Mouse (Mus musculus): ENCODE measurements around the gene Zbtb49.

The Zbtb49 gene

DNA sequence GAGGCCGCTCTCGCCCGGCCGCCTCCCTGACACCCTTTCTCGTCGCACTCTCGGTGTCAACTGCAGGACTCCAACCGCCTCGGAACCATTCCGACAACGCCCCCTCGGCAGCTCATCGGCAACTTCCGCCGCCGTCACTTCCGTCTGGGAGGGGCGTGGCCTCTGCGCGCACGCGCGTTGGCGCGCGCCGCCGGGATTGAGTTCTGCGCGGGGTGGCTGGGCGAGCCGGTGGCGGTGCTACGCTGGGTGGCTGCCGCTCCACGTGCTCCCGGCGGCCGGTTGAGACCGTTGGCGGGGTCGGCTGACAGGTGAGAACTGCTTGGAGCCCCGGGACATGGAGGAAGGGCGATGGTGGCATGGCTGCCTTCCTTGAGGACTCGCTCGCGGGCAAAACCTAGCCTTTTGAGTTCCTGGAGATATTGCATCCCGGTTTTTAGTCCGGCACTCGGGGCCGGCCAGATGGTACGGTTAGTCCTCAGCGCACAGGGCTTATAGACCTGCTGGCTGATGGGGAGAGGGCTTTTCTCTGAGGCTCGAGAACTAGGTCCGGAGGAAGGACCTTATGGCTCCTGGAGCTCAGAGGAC lies at the start of gene Zbtb49, which contains the start of gene Lyar:
Gene Zbtb49, minus strand, starts transcription at position 130 of the 585 bp plus-strand sequence.
Gene Lyar, plus strand, starts transcription at position 143 of the 585 bp plus-strand sequence.
- peak; percentile 95 for DNase-seq

DNA sequence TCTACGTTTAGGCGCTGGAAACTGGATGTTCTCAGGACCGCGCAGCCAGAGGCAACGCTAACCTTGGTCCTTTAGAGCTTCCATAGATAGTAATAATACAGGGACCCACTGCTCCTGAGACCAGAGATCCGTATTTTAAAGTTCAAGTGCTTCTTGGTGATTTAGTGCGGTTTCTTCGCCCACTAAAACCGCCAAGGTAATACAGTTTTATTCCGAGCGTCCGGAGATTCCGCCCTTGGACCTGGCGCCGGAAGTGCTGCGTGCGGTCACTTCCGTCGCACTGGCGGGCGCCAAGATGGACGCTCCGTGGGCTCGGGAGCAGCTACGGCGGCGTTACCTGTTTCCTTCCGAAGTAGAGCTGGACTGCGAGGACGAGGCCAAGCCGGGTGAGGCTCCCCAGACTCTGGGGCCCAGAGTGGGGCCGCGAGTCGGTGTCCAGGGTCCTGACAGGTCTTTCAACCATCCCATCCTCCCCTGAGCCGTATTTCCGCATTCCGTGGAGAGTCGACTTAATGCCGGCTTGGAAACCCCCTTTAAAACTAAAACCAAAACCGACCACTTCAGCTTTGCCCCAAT lies 39.9 kb upstream of the Zbtb49 start, which contains the start of gene Tmem128:
Gene Tmem128, plus strand, starts transcription at position 79 of the 576 bp plus-strand sequence.
- peak; percentile 80 for DNase-seq

DNA sequence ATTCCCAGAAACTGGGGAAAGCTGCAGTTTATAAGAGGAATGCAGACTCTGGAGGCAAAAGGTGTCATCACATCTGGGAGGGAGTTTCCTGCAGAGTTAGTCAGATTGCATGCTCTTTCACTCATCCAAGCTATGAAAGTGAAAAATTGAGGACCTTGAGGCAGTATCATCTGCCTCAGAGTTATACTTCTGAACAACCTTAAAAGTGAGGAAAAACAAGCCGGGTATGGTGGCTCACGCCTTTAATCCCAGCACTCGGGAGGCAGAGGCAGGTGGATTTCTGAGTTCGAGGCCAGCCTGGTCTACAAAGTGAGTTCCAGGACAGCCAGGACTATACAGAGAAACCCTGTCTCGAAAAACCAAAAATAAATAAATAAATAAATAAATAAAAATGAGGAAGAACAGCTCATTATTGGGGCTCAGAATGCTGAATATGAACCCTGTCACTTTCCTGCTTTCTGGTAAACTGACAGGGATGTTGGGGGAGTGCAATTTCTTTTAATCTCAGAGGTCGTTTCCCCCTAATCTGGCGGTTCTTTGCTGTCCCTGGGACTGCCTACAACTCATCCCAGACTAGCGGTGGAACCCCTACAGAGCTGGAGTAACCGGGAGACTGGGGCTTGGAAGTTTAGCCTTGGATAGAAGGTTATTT lies 39.3 kb upstream of the Zbtb49 start:
- DNase-seq: no peak

DNA sequence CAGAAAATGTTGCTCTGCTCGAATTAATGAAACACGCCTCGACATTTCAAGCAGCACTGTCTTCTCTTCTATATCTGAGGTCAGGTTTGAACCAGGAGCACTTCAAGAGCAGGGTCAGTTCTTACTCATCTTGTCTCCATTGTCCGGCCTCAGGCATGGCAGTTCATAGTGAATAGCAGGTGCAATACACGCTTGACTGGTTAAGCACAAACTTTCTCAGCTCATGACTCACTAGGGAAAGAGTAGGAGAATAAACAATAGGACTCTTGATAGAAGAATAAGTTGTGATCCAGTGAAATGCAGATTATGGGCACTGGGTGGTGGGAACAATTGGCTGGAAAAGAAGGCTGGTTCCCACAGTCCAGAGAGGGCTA lies 38.5 kb upstream of the Zbtb49 start:
- peak; percentile 44 for DNase-seq

DNA sequence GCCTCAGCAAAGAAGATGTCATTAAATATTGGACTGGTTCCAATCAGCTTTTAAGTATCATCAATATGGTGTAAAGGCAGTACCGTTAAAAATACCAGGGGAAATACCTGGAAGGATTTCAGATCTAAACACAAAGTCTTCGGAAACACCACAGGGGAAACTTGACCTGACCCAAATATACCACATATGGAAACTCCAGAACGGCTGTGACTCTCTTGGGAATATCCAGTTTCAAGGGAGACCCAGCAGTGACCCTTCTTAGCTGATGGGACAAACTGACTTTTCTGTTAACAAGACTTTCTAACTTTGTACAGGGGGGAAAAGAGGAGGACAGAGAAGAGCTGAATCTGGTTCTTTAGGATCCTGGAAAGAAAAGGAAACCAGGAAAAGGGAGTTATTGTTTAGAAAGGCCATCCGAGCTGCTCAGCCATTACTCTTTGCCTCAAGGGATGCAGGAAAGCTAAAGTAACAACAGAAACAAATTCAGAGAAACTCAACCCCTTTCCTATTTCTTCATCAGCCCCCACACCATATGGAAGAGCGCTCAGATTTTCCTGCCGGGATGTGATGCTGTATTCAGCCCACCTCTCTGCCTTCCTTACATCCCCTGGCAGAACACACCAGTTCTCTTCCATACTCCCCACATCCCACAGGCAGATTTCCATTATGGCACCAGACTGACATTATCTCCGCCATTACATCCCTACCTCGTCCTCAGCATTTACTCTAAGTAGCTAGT lies 37.9 kb upstream of the Zbtb49 start:
- no peak for DNase-seq

DNA sequence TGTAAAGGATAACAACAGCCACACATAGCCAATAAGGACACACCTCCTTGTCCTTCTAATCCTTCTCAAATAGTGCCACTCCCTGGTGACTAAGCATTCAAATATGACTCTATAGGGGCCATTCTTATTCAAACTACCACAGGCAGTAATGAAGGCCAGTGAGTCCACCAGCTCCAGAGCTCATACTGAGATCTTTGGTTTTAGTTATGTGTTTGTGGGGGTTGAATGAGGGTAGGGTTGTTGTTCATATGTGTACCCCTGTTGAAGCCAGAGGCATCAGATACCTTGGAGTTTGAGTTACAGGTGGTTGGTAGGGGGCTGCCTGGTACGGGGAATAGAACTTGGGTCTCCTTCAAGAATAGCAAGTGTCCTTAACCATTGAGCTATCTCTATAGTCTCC lies 36.3 kb upstream of the Zbtb49 start:
- no peak for DNase-seq

DNA sequence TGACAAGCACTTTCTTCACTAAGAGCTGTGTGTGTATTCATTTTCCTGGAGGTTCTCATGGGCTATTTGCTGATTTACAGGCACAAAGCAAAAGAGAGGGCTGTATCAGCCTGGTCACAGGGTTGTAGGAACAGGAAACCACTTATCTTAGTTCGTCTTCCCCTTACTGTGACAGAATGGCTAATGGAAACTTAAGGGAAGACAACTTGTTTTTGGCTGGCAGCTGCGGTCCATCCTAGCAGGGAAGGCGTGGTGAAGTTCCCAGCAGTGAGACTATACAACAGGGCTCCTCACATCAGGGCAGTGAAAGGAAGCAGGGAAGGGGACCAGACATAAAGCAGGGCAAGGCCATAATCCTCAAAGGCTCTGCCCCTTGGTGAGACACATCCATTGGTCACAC lies 35.4 kb upstream of the Zbtb49 start:
- no peak for DNase-seq

DNA sequence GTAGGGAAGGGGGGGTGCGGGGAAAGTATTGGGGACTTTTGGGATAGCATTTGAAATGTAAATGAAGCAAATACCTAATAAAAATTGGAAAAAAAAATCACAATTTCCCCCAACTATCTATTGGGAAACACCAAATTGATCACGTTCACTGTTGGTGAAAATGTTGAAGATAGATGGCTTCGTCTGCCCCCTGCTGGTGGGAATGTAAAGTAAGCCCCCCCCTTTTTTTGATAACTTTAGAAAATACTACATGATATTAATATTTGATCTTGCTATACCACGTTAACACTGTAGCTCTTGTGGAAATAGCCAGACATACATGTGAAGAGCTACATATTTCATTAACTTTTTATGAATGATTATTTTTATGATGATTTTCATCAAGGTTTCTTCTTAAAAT lies 34.9 kb upstream of the Zbtb49 start:
- no peak for DNase-seq

DNA sequence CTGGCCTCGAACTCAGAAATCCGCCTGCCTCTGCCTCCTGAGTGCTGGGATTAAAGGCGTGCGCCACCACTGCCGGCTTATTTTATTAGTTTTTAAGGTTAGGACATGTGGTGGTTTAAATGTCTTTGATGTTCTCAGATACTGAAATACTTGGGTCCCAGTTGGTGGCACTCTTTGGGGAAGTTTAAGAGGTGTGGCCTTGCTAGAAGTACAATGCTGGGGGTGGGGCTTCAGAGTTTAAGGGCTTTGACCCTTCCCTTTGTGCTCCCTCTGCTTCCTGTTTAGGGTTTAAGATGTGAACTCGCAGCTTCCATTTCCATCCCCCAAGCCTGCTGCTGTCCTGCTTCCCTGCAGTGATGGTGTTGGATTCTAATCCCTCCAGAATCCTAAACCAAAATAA lies 21.7 kb upstream of the Zbtb49 start:
- DNase-seq: no peak

DNA sequence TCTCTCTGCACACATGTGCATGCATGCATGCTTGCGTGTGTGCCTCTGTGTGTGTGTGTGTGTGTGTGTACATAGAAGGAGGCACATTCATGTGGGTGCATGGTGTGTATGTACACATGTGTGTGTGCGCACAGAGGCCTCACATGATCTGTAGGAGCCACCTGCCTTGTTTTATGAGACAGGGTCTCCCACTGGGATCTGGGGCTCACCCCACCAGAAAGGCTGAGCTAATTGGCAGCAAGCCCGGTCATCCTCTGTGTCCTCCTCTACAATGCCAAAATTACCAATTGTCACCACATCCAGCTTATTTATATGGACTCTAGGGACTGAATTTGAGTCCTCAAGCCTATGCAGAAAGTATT lies 21.2 kb upstream of the Zbtb49 start:
- no peak for DNase-seq

DNA sequence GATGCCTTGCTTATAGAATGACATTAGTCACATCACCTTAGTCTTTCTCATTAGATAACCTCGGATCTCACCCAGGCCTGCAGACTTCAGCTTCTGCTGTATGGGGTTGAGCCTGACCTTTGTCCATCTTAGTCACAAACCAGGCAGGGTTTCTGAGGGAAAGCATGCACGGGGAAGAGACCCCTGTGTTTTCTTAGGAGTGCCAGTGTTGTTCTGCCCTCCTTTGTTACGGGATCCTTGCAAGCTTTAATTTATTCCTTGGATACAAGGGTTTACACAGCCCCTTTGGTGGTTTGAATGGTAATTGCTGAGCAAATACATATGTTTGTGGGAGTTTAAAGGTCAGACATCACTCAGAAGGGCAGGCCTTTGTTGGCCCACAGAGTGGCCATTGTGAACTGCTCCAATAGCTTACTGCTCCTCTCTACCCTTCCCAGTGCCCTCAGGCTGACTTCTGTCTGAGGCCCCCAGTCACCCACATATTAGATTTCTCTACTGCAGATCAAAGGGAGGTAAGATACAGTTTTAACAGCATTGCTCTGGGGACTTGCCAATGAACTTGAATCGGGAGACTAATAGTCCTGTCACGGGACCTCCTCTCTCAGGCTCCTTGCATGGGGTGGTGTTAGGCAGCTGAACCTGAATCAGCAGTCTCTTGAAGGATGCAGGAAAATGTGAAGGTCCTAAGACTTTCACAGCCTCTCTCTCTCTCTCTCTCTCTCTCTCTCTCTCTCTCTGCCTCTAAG lies 20.6 kb upstream of the Zbtb49 start:
- no peak for DNase-seq

DNA sequence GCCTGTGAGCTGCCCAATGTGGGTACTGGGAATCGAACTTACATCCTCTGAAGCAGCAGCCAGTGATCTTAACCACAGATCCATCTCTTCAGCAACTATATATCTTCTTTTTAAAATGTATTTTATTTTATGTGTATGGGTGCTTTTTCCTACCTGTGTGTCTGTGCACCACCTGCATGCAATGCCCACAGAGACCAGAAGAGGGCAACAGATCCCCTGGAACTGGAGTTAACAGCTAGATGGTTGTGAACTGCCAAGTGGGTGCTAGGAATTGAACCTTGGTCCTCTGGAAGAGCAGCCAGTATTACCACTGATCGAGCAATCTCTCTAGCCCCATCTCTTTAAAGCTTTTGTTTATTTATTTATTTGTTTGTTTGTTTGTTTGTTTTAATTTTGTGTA lies 16.4 kb upstream of the Zbtb49 start:
- no peak for DNase-seq

DNA sequence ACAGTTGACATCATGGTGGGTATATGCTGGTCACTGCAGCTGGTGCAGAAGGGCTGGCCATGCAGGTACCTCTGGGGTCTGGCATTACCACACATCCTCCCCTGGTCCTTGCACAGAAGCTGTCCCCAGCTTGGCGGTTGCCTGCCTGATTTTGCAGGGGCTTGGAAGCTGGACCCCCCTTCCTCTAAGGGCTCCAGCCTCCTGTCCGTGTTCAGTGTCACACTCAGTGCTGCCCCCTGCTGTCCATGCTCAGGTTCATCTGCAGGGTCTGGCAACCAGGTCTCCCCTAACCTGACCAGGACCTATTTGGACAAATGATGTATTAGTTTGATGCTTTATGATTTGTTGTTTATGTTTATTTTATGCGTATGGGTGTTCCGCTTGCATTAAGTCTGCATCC lies 15.2 kb upstream of the Zbtb49 start:
- DNase-seq: peak; percentile 70

DNA sequence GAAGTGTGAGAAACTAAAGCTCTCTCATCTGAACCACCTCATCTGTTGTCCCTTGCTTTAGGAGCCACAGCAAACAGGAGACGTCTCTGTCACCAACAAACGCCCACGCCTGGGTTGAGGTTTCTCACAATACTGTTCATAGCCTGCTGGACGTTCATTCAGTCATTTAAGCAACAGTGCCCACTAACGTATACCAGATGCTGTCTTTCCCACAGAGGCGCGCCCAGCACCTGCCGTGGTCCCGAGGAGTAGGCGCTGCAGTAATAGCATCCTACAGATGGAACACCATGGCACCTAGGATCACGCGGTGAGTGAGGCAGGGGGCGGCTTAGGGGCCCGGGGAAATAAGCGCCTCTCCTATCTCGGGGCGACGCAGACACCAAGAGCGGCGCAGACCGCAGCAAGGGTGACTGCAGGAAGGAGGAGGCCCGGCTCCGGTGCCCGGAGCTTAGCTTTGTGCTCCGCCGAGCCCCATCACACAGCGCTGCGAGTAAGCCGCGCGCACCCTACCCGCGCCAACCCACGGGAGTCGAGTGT lies 418 bp downstream of the Zbtb49 start:
- DNase-seq: no peak

DNA sequence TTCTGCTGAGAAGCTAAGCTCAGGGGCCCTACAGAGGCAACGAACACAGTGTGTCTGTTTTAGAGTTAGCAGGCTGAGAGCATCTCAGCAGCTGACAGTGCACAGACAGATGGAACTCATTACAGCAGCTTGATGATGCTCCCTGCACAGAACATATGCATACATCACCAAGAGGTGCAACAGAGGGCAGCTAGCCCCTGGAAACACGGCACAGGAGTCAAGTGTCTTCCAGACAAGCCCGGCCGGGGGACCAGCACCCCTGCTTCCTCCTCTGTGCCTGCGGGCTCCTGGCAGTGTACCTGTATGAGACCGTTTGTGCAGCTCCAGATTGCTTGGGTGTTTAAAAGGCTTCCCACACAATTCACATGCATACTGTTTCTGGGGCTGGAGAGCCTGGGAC lies 7.2 kb downstream of the Zbtb49 start:
- no peak for DNase-seq

DNA sequence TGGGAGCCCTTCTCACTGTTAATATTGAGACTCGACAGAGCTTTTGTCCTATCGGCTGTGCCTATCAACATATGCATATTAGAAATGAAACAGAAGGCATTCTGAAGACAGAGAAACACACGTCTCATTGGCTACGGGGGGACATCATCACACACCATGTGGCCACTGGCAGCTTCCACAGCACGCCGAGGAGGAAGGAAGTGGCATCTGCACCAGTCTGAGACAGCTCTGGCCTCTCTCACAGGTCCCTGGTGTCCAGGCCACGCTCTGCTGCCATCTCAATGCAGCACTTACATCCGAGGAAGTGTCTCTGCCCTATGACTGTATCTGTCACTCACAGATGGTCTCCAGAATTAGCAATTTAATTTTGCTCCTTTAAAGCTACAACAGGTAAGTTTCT lies 8.6 kb downstream of the Zbtb49 start:
- DNase-seq: no peak

DNA sequence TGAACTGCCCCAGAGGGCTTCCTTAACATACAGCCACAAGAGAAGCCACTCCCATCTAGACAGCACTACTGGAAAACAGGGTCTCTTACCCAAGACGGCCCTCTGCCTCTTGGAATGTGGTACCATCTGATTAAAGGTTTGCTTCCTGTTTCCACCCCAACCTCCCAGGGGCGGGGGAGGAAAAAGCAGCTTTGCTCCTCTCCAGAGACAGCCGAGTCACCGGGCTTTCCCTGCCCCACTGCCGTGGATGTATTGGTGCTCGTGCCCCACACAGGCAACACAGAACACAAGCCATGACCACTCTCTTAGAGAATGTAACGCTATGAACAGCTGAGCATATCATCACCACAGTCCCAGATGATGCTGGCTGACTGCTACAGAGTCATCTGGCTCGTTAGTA lies 11.3 kb downstream of the Zbtb49 start:
- DNase-seq: no peak

DNA sequence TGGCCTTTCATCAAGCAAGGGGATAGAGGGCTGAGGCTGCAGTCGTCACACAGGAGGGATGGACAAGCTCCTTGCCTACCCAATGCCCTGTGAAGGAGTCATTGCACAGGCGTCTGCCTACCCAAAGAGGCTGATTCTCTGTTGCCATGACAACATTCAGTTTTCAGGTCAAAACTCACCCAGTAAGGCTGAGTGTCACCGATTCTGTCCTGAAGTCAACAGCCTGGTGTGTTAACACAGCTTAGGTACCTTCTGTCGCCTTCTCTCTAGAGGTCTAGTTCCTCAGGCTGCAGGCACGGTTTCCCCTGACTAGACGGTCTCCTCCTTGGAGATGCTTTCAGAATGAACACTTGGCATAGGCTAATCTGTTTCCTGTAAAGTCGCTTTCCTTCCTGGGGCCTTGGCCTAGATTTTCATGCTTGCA lies 14.9 kb downstream of the Zbtb49 start:
- peak; percentile 60 for DNase-seq

DNA sequence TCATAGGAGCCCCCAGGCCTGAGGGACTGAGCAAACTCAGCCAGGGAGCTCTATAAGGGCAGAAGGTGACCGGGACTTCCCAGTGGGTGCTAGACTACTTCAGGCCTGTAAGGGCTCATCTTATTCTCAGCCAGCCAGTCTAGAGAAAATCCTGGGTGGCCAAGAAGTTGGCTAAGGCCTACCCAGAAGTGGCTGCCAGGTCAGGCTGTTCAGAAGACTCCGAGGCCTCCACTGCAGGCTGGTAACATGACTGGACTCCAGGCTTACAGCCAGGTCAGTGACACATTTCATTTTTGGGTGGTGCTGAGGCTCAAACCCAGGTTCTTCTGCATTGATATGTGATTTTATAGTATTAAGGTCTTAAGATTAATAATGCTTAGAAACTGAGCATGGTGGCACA lies 20.6 kb downstream of the Zbtb49 start:
- no peak for DNase-seq

DNA sequence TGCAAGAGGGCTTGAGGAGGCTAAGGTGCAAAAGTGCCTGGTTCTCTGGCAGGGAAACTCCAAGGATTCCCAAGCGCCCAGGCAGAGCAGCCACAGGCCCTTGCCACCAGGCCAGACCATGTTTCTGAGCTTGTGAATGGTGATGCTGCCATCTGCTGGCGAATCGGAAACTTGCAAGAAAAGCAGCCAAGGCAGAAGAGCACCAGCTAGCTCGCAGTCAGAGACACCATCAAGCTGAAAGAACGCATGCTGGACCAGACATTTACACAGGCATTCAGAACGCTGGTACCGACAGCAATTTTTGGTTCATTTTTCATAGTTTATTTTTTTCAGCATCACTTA lies 22.8 kb downstream of the Zbtb49 start:
- DNase-seq: peak; percentile 88

DNA sequence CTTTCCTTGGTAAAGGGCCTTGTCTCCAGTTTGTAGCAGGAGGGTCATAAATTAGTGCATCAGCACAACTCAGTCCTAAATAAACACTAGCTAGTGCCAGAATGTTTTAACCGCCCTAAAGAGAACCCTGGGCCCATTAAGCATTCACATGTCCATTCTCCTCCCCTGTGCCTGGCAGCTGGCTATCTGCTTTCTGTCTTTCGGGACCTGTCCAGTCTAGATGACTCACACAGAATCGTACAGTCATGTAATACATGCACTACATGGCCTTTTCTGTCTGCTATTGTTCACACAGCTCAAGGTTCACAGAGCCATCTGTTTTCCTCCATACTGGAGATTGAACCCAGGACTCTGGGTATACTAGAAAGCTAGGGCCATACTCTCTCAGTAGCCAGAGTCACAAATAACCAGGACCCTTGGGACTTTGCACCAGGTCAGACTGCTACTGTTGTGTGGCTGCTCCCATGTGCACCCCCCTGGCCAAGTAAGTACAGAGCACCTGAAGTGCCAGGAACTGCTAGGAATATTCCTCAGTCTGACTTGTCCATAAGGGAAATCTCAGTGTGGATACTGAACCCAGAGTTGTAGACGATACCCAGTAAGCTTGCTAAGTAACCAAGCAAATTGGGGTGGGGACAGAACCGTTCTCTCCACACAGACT lies 23.3 kb downstream of the Zbtb49 start:
- no peak for DNase-seq

DNA sequence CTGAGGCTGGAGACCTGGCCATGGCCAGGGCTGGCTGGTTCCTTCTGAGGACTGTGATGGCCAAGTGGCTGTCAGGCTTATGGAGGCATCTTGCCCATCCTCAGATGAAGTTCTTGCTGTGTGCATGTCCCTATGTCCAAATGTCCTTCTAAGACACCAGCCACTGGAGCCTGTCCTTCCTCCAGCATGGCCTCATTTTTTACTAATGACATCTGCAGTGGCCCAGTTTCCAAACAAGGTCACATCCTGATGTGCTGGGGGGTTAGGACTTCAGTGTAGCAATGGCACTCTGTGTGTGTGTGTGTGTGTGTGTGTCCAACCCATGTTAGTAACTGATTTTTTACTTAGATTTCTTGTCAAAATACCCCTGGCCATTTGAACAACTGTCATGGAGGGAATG lies 24.3 kb downstream of the Zbtb49 start:
- no peak for DNase-seq

DNA sequence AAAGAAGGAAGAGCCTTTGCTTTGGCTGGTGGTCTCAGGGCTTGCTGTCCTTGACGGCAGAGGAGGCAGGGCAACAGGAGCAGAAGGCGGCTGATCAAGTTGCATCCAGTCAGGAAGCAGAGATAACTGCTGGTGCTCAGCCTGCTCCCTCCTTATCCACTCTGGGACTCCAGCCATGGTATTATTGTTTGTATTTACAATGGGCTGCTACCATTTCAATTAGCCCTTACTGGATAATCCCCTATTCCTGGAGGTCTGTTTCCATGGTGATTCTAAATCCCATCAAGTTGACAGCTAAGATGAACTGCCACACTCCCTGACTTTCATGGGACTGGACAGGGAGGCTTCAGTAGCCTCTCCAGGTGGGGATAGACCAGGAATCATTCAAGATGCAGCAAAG lies 25.3 kb downstream of the Zbtb49 start:
- DNase-seq: peak; percentile 60

Measured in retina, postnatal 1 day (tissue).